Mouse (Mus musculus): Measurements from ENCODE around the gene Pcdh15. TPM values are rescaled to one million over a fixed set of nuclear protein-coding genes. Genes with fewer than 3 reads are reported as not detected.

Pcdh15 gene
- polyA plus RNA-seq, 1 experiment from 2014 or later, result not detected

GRCm38 (mm10) chr10:73931996-73932679 lies 833.0 kb downstream of the Pcdh15 start:
- ATAC-seq (ENCODE audit: insufficient read depth), result no peak

GRCm38 (mm10) chr10:73936121-73936520 lies 837.0 kb downstream of the Pcdh15 start:
- ATAC-seq (ENCODE audit: insufficient read depth), result no peak
- Histone ChIP-seq H3K4me2 (no peak overlapping the region), H3K9ac (no peak overlapping the region), H3K4me1 (ENCODE audit: insufficient read depth) (no peaks in the 10 kb centered on the region), H3K9me3 (ENCODE audit: low read depth, low read length) (no peaks in the 10 kb centered on the region), H3K36me3 (ENCODE audit: insufficient read depth) (no peaks in the 10 kb centered on the region), H3K4me3 (ENCODE audit: low read depth, low read length) (no peak overlapping the region), H3K27me3 (ENCODE audit: insufficient read depth, low read length) (no peaks in the 10 kb centered on the region), H3K27ac (ENCODE audit: low read depth) (no peak overlapping the region)
- 73% methylated on average over 5 of the region's 5 CpGs for WGBS
- no peak for DNase-seq
- no peak for TF ChIP-seq CTCF (IDR thresholded peaks at IDR 0.05; ENCODE audit: low read depth)

More at GRCm38 (mm10) chr10:73931996-73932679, 833.0 kb downstream of the Pcdh15 start:
- Histone ChIP-seq H3K27me3 (ENCODE audit: insufficient read depth, low read length) (no peaks in the 10 kb centered on the region), H3K36me3 (ENCODE audit: insufficient read depth) (no peaks in the 10 kb centered on the region), H3K4me2 (no peak overlapping the region), H3K9ac (no peak overlapping the region), H3K4me1 (ENCODE audit: insufficient read depth) (no peaks in the 10 kb centered on the region), H3K4me3 (ENCODE audit: low read depth, low read length) (no peak overlapping the region), H3K9me3 (ENCODE audit: low read depth, low read length) (no peaks in the 10 kb centered on the region), H3K27ac (ENCODE audit: low read depth) (no peak overlapping the region)
- no peak for DNase-seq
- TF ChIP-seq CTCF (IDR thresholded peaks at IDR 0.05; ENCODE audit: low read depth), result no peak
- WGBS, result 87% methylated on average over 4 of the region's 4 CpGs

- ATAC-seq (ENCODE audit: insufficient read depth), result no peak
- no peak for TF ChIP-seq CTCF (IDR thresholded peaks at IDR 0.05; ENCODE audit: low read depth)
- H3K27me3 ChIP-seq (ENCODE audit: insufficient read depth, low read length), result no peaks in the 10 kb centered on the region
- WGBS, result 69% methylated on average over 3 of the region's 3 CpGs
- H3K27ac ChIP-seq (ENCODE audit: low read depth), result no peak overlapping the region
- no peak for DNase-seq
- no peaks in the 10 kb centered on the region for H3K4me1 ChIP-seq (ENCODE audit: insufficient read depth)
- no peak overlapping the region for H3K4me3 ChIP-seq (ENCODE audit: low read depth, low read length)
- H3K9ac ChIP-seq, result no peak overlapping the region
- no peaks in the 10 kb centered on the region for H3K36me3 ChIP-seq (ENCODE audit: insufficient read depth)
- H3K9me3 ChIP-seq (ENCODE audit: low read depth, low read length), result no peaks in the 10 kb centered on the region
- H3K4me2 ChIP-seq, result no peak overlapping the region
Measured at GRCm38 (mm10) chr10:73938989-73939388, 839.8 kb downstream of the Pcdh15 start.

- DNase-seq (peak; percentile 43), ATAC-seq (ENCODE audit: insufficient read depth) (peak; percentile 63; the same call in 1 of the 2 replicates)
- no peak for TF ChIP-seq CTCF (IDR thresholded peaks at IDR 0.05; ENCODE audit: low read depth)
- Histone ChIP-seq H3K9me3 (ENCODE audit: low read depth, low read length) (no peaks in the 10 kb centered on the region), H3K4me3 (ENCODE audit: low read depth, low read length) (no peak overlapping the region), H3K9ac (no peak overlapping the region), H3K27ac (ENCODE audit: low read depth) (no peak overlapping the region), H3K4me1 (ENCODE audit: insufficient read depth) (no peaks in the 10 kb centered on the region), H3K36me3 (ENCODE audit: insufficient read depth) (no peaks in the 10 kb centered on the region), H3K4me2 (no peak overlapping the region), H3K27me3 (ENCODE audit: insufficient read depth, low read length) (no peaks in the 10 kb centered on the region)
- 24% methylated on average over 2 of the region's 2 CpGs for whole genome bisulfite sequencing
Measured at GRCm38 (mm10) chr10:73947799-73948198, 848.7 kb downstream of the Pcdh15 start.

- no peaks in the 10 kb centered on the region for H3K36me3 ChIP-seq (ENCODE audit: insufficient read depth)
- H3K9ac ChIP-seq, result no peak overlapping the region
- TF ChIP-seq CTCF (IDR thresholded peaks at IDR 0.05; ENCODE audit: low read depth), result no peak
- no peaks in the 10 kb centered on the region for H3K9me3 ChIP-seq (ENCODE audit: low read depth, low read length)
- ATAC-seq (ENCODE audit: insufficient read depth) (no peak), DNase-seq (no peak)
- no peaks in the 10 kb centered on the region for H3K4me1 ChIP-seq (ENCODE audit: insufficient read depth)
- H3K4me3 ChIP-seq (ENCODE audit: low read depth, low read length), result no peak overlapping the region
- H3K27me3 ChIP-seq (ENCODE audit: insufficient read depth, low read length), result no peaks in the 10 kb centered on the region
- no peak overlapping the region for H3K27ac ChIP-seq (ENCODE audit: low read depth)
- 72% methylated on average over 4 of the region's 4 CpGs for WGBS
- H3K4me2 ChIP-seq, result no peak overlapping the region
Measured at GRCm38 (mm10) chr10:73953362-73953761, 854.2 kb downstream of the Pcdh15 start.

- Histone ChIP-seq H3K4me2 (no peak overlapping the region), H3K36me3 (ENCODE audit: insufficient read depth) (no peaks in the 10 kb centered on the region), H3K27me3 (ENCODE audit: insufficient read depth, low read length) (no peaks in the 10 kb centered on the region), H3K27ac (ENCODE audit: low read depth) (no peak overlapping the region), H3K9me3 (ENCODE audit: low read depth, low read length) (no peaks in the 10 kb centered on the region), H3K4me1 (ENCODE audit: insufficient read depth) (no peaks in the 10 kb centered on the region), H3K9ac (no peak overlapping the region), H3K4me3 (ENCODE audit: low read depth, low read length) (no peak overlapping the region)
- DNase-seq (no peak), ATAC-seq (ENCODE audit: insufficient read depth) (no peak)
- WGBS, result 60% methylated on average over 5 of the region's 5 CpGs
- TF ChIP-seq CTCF (IDR thresholded peaks at IDR 0.05; ENCODE audit: low read depth), result no peak
Measured at GRCm38 (mm10) chr10:73984057-73984456, 884.9 kb downstream of the Pcdh15 start.

- no peak overlapping the region for H3K27ac ChIP-seq (ENCODE audit: low read depth)
- H3K9me3 ChIP-seq (ENCODE audit: low read depth, low read length), result no peaks in the 10 kb centered on the region
- H3K27me3 ChIP-seq (ENCODE audit: insufficient read depth, low read length), result no peaks in the 10 kb centered on the region
- no peak overlapping the region for H3K9ac ChIP-seq
- H3K4me1 ChIP-seq (ENCODE audit: insufficient read depth), result no peaks in the 10 kb centered on the region
- TF ChIP-seq CTCF (IDR thresholded peaks at IDR 0.05; ENCODE audit: low read depth), result no peak
- no peak for ATAC-seq (ENCODE audit: insufficient read depth)
- H3K4me3 ChIP-seq (ENCODE audit: low read depth, low read length), result no peak overlapping the region
- 42% methylated on average over 1 of the region's 1 CpGs for WGBS
- H3K36me3 ChIP-seq (ENCODE audit: insufficient read depth), result no peaks in the 10 kb centered on the region
- no peak overlapping the region for H3K4me2 ChIP-seq
- no peak for DNase-seq
Measured at GRCm38 (mm10) chr10:74008836-74009235, 909.7 kb downstream of the Pcdh15 start.
